Mouse (Mus musculus): ENCODE results near the gene Ccr10.
"Not testable (repeated sequence)": the region's sequence is repeated elsewhere in the genome, so short reads cannot be mapped to it uniquely, and the experiment has no call there.

Ccr10 gene

DNA sequence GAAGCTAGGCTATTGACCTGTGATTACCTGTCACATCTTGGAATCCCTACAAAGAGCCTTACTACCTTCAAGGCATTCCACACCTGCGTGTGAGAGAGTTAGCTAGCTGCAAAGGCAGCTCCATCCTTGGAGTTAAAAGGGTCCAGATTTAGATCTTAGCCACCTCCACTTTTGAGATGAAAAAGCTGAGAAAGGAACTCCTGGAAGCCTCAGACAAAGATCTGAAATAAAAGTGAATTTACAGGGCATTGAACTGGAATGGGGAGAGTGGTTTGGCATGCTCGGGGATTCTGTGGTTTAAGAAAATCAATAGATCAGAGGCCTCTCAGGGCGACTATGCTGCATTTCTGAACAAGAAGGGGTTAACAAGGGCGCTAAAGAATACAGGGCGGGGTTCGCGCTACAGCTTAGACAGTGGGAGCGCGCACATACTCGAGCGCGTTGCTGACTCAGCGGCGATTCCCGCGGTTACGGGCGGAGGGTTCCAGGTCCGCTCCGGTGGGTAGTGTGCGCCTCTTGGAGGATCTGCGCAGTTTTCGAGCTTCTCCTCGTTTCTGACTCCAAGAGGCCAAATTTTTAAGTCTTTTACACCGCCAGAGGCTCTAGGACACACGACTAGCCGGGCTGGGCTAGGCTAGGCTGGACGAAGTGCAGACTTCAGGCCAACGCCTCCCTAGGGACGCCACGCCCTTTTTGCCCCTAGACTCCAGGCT is 3.4 kb downstream of the Ccr10 start:
- DNase-seq (ENCODE audit: low read depth, low spot score): no peak

DNA sequence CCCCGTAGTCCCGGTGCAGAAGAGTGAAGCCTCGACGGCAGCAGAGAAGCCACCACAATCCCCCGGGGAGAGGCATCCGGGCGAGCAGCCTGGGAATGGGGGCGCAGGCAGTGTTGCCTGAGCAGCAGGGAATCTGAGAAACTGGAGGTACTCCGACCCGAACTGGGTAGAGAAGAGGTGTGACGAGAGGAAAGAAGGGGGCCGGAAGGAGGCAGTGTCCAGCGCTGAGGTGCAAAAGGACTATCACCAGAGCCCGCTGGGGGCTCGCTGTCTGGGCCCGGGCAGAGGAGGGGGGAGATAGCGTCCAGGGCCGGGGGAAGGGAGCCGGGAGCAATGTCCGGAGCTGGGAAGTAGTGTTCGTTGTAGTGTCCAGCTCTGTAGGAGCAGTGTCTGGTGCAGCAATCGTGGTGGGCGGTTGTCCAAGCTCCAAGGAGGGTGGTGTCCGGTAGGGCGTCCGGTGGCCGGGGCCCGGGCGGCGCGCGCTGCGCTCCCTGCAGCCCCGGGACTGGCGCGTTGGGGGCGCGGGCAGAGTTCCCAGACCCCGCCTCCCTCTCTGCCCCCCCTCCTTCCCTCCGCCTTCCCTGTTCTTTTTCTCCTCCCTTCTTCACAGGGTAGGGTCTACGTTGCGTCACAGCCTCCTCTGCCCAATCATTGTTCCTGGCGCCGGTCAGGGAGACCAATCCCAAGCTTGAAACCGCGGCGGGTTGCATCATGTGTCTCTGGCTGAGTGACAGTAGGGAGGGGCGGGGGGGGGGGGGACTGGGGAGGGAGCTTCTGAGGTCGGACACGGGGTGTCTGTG is 4.2 kb downstream of the Ccr10 start, which contains the start of gene Plekhh3:
Gene Plekhh3 (minus strand): TSS at position 541 of the 800 bp plus-strand sequence.
- peak; percentile 99 for DNase-seq (ENCODE audit: low read depth, low spot score)

DNA sequence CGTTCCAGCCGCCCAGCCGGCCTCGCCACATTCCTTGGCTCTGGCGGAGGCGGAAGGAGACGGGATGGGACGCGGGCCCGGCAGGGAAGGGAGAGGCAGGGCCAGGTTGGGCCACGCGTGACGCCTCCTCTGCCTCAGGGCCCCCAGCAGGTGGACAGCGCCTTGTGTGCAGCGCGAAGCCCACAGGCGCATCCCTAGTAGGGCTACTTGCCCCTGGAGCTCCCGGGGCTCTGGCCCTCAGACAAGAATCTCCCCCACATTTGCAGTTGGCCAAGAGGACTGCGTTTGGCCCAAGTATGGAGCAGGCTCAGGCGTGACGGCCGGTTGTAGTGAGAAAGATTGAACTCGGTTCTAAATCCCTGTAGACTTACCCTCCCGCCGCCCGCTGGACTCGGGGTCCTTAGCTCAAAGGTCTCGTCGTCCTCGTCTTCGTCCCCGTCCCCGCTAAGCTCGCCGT is 4.9 kb downstream of the Ccr10 start, which contains the start of gene Cntnap1:
Gene Cntnap1 (plus strand): TSS at position 170 of the 457 bp plus-strand sequence.
- peak; percentile 84 for DNase-seq (ENCODE audit: low read depth, low spot score)

DNA sequence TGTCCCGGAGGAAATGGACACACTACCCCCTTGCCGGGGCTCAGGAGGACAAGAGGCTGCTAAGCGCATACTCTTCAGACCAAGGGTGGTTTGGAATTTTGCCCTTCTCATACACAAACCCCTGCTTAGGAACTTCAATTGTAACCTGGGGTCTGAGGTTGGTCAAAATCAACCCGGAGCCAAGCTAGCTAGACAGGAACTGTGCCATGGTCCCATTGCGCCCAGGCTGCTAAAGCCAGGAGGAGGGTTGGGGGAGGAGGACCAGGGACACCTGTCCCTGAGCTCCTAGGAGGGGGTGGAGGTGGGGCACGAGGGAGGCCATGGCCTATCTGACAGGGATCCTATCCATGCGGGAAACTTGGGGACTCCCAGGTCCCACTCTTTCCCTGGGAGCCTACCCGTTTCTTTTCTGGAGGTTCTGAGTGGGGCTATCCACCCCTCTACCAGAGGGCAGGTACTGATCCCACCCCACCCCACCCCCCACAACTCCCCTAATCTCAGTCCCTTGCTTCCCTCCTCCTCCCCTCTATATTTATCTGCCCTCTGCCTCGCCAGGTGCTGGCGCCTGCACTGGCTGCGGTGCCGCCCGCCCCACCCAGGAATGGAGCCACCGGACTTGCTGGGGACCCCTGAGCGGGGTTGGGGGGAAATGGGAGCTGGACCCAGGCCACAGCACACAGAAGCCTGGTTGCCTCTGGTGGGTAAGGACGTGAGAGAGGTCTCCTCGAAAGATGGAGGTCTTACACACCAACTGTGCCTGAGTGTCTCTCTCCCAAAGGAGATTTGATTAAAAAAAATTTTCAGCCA is 5.7 kb downstream of the Ccr10 start:
- DNase-seq (ENCODE audit: low read depth, low spot score): peak; percentile 68

GRCm38 (mm10) chr11:101168301-101168980 is 6.8 kb downstream of the Ccr10 start:
- DNase-seq (ENCODE audit: low read depth, low spot score): no peak

- DNase-seq (ENCODE audit: low read depth, low spot score): no peak
Measured at GRCm38 (mm10) chr11:101167963-101168300, 7.3 kb downstream of the Ccr10 start.

GRCm38 (mm10) chr11:101167211-101167962 is 7.9 kb downstream of the Ccr10 start:
- DNase-seq (ENCODE audit: low read depth, low spot score): no peak

DNA sequence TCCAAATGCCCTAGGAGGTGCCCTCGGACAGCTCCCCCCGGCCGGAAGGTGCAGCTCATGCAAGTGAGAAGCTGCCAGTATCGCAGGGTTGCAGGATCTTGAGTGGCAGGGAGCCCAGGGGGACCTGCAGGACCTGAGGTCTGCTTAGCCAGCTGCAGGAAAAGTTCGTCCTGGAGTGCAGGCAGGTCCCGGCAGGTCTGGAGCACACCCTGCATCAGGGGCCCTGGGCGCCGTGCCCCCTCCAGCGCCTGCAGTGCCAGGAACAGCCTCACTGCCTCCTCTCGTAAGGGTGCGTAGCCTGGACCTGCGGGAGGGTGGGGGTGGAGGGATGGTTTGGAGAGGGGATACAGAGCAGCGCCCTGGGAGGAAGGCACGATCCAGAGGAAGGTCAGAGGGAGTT is 8.9 kb downstream of the Ccr10 start:
- no peak for DNase-seq (ENCODE audit: low read depth, low spot score)

DNA sequence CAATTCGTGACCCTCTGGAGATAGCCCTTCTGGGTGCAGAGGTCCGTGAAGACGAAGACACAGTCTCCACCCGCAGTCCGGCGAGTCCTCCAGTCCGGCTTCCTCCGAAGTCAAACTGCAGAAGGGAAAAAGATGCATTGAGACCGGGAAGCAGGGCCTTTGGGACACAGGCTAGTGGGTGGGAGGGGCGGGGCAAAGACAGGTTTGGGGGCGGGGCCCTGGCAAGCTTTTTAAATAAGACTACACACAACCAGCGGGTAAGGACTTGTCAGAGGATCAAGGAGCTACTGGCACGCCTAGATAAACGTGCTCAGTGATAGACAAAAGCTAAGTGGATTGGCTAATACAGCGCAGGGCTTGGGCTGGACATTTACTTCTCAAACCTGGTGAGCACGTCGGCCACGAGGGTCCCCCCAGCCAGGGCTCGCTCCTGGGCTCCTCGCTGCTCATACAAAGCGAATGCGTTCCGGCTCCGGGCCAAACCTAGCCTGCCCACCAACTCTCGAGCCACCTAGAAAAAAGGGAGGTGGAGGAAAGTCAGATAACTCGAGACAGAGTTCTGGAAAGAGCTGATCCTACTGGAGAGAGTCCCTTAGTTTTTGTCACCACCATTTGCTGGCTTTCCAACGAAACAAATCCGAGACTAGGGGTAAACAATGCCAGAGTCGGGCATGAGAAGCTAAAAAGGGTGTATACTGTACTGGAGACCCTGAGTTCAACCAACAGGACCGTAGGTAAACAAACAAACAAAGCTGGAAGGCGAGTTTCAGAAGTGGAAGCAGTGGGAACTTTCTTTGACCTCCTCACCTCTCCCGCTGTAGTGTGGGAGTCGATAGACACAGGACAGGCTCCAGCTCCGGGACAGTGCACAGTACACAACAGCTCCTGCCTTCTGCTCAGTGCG is 10.3 kb downstream of the Ccr10 start:
- DNase-seq (ENCODE audit: low read depth, low spot score): no peak

DNA sequence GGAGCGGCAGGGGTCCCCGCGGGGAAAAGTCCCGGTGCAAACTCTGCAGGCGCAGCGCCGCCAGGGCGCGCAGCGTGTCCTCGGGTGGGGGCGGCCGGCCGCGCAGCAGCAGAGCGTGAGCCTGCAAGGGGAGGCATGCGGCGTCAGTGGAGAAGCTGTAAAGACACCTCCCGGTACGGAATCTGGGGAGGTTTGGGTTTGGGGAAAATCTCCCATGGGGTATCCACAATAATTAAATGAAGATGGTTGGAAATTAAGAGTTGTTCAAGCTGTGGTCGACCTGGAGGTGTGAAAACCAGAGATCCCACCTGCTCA is 10.9 kb downstream of the Ccr10 start:
- no peak for DNase-seq (ENCODE audit: low read depth, low spot score)

DNA sequence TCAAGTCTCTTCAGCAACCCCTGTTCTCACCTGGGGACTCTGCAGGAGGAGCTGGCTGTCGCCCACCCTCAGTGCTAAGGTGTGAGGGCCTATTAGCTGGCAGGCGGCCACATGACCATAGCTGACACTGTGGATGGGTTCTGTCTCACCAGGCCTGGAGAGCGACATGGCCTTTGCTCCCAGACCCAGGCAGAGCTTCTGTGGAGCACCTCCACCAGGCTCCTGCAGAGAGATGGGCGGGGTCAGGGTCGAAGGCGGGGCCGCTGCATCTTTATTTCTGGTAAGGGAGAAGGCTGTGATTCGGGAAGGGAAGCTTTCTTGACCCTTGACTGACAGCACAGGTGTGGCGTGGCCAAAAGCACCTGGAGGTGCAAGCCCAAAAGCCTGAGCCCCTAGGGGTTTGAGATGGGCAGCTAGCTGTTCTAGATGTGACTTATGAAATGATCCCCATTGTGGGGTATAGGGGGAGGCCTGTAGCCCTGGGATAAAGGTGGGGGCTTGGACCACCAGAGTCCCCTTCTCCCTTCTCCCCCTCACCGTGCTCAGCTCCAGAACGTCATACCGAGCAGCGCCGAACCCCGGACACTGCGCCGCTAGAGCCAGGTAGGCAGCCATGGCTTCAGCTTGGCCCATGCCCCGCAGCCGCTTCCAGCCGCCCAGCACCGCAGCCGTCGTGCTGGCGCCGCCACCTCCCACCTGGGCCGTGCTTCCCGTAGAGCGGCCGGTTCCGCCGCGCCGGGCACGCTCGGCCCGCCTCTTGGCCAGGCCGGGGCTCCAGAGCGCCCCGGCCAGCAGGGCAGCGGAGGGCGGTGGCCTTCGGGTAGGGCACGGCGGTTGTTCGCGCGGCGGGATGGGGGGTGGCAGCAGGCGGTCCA is 11.5 kb downstream of the Ccr10 start:
- DNase-seq (ENCODE audit: low read depth, low spot score): no peak

GRCm38 (mm10) chr11:101162772-101163171 is 12.5 kb downstream of the Ccr10 start:
- peak; percentile 93 for DNase-seq (ENCODE audit: low read depth, low spot score)

GRCm38 (mm10) chr11:101162301-101162700 is 12.9 kb downstream of the Ccr10 start:
- DNase-seq (ENCODE audit: low read depth, low spot score): no peak

- no peak for DNase-seq (ENCODE audit: low read depth, low spot score)
Measured at GRCm38 (mm10) chr11:101161551-101161950, 13.7 kb downstream of the Ccr10 start.

- DNase-seq (ENCODE audit: low read depth, low spot score): not testable (repeated sequence)
Measured at GRCm38 (mm10) chr11:101160981-101161505, 14.2 kb downstream of the Ccr10 start.

DNA sequence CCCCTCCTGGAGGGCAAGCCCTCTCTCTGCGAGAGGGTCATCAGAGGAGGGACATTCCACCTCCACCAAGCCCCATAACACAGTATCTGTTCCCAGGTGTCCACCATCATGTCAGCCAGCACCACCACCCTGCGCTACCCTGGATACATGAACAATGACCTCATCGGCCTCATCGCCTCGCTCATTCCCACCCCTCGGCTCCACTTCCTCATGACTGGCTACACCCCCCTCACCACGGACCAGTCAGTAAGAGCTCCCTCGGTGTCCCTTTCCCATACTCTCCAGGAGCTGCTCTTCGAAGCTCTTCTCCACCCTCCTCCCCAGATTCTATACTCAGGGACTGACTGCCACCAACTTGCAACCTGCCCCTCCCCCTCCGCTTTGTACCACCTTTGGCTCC is 15.1 kb downstream of the Ccr10 start:
- DNase-seq (ENCODE audit: low read depth, low spot score): not testable (repeated sequence)

GRCm38 (mm10) chr11:101155728-101156371 is 19.4 kb downstream of the Ccr10 start, which contains the start of gene Tubg2:
Gene Tubg2, plus strand, starts transcription at chr11:101155907.
- DNase-seq (ENCODE audit: low read depth, low spot score): no peak

GRCm38 (mm10) chr11:101155151-101155550 is 20.1 kb downstream of the Ccr10 start:
- no peak for DNase-seq (ENCODE audit: low read depth, low spot score)

Data from skeletal muscle tissue, adult 2 months (tissue).